Mouse (Mus musculus): ENCODE data around the gene Scaf1. TPM values are rescaled to one million over a fixed set of nuclear protein-coding genes. Genes with fewer than 3 reads are reported as not detected.

The Scaf1 gene
- polyA plus RNA-seq, 1 experiment, result not detected

- Histone ChIP-seq H3K4me3 (ENCODE audit: insufficient read depth, low read depth, low read length) (no peak overlapping the region), H3K4me1 (ENCODE audit: control insufficient read depth, insufficient read depth, low read length) (peaks cover 8% of the 10 kb centered on the region), H3K27ac (ENCODE audit: insufficient read depth, low read depth, low read length) (no peak overlapping the region)
- TF ChIP-seq POLR2A (IDR thresholded peaks at IDR 0.05; ENCODE audit: insufficient read depth, low read depth, low read length) (no peak), CTCF (IDR thresholded peaks at IDR 0.05; ENCODE audit: insufficient read depth, low read depth, low read length) (no peak)
- WGBS, result over 99% methylated on average over 6 of the region's 6 CpGs
These were observed 4.2 kb downstream of the Scaf1 start for GRCm38 (mm10) chr7:45012011-45012410.

GRCm38 (mm10) chr7:45008411-45008810 is 7.8 kb downstream of the Scaf1 start:
- Histone ChIP-seq H3K4me3 (ENCODE audit: insufficient read depth, low read depth, low read length) (no peak overlapping the region), H3K4me1 (ENCODE audit: control insufficient read depth, insufficient read depth, low read length) (peaks cover 3% of the 10 kb centered on the region; the same call in 1 of the 2 replicates), H3K27ac (ENCODE audit: insufficient read depth, low read depth, low read length) (no peak overlapping the region)
- no peak for TF ChIP-seq POLR2A (IDR thresholded peaks at IDR 0.05; ENCODE audit: insufficient read depth, low read depth, low read length)
- no peak for TF ChIP-seq CTCF (IDR thresholded peaks at IDR 0.05; ENCODE audit: insufficient read depth, low read depth, low read length)
- WGBS, result 92% methylated on average over 19 of the region's 19 CpGs

- Histone ChIP-seq H3K27ac (ENCODE audit: insufficient read depth, low read depth, low read length) (no peak overlapping the region), H3K4me1 (ENCODE audit: control insufficient read depth, insufficient read depth, low read length) (peaks cover 3% of the 10 kb centered on the region; the same call in 1 of the 2 replicates), H3K4me3 (ENCODE audit: insufficient read depth, low read depth, low read length) (no peak overlapping the region)
- 96% methylated on average over 30 of the region's 30 CpGs for WGBS
- TF ChIP-seq CTCF (IDR thresholded peaks at IDR 0.05; ENCODE audit: insufficient read depth, low read depth, low read length) (no peak), POLR2A (IDR thresholded peaks at IDR 0.05; ENCODE audit: insufficient read depth, low read depth, low read length) (no peak)
These were observed 8.3 kb downstream of the Scaf1 start for GRCm38 (mm10) chr7:45007846-45008245.

GRCm38 (mm10) chr7:45007141-45007540 is 9.0 kb downstream of the Scaf1 start:
- H3K27ac ChIP-seq (ENCODE audit: insufficient read depth, low read depth, low read length), result no peak overlapping the region
- H3K4me3 ChIP-seq (ENCODE audit: insufficient read depth, low read depth, low read length), result no peak overlapping the region
- TF ChIP-seq POLR2A (IDR thresholded peaks at IDR 0.05; ENCODE audit: insufficient read depth, low read depth, low read length), result no peak
- TF ChIP-seq CTCF (IDR thresholded peaks at IDR 0.05; ENCODE audit: insufficient read depth, low read depth, low read length), result no peak
- 0 out of 2 replicates have a peak, but pooled peaks cover 4% of the 10 kb centered on the region for H3K4me1 ChIP-seq (ENCODE audit: control insufficient read depth, insufficient read depth, low read length)
- 96% methylated on average over 29 of the region's 29 CpGs for WGBS

GRCm38 (mm10) chr7:45006503-45006902 is 9.7 kb downstream of the Scaf1 start:
- H3K4me3 ChIP-seq (ENCODE audit: insufficient read depth, low read depth, low read length), result no peak overlapping the region
- no peak for TF ChIP-seq CTCF (IDR thresholded peaks at IDR 0.05; ENCODE audit: insufficient read depth, low read depth, low read length)
- TF ChIP-seq POLR2A (IDR thresholded peaks at IDR 0.05; ENCODE audit: insufficient read depth, low read depth, low read length), result no peak
- no peak overlapping the region for H3K27ac ChIP-seq (ENCODE audit: insufficient read depth, low read depth, low read length)
- H3K4me1 ChIP-seq (ENCODE audit: control insufficient read depth, insufficient read depth, low read length), result 0 out of 2 replicates have a peak, but pooled peaks cover 5% of the 10 kb centered on the region
- WGBS, result 91% methylated on average over 12 of the region's 12 CpGs

GRCm38 (mm10) chr7:45005321-45005992 is 10.7 kb downstream of the Scaf1 start:
- H3K4me3 ChIP-seq (ENCODE audit: insufficient read depth, low read depth, low read length), result no peak overlapping the region
- H3K27ac ChIP-seq (ENCODE audit: insufficient read depth, low read depth, low read length), result no peak overlapping the region
- 83% methylated on average over 6 of the region's 6 CpGs for WGBS
- H3K4me1 ChIP-seq (ENCODE audit: control insufficient read depth, insufficient read depth, low read length), result peaks cover 8% of the 10 kb centered on the region; the same call in 1 of the 2 replicates
- TF ChIP-seq CTCF (IDR thresholded peaks at IDR 0.05; ENCODE audit: insufficient read depth, low read depth, low read length) (no peak), POLR2A (IDR thresholded peaks at IDR 0.05; ENCODE audit: insufficient read depth, low read depth, low read length) (no peak)

- TF ChIP-seq POLR2A (IDR thresholded peaks at IDR 0.05; ENCODE audit: insufficient read depth, low read depth, low read length) (no peak), CTCF (IDR thresholded peaks at IDR 0.05; ENCODE audit: insufficient read depth, low read depth, low read length) (no peak)
- no peak overlapping the region for H3K27ac ChIP-seq (ENCODE audit: insufficient read depth, low read depth, low read length)
- WGBS, result 86% methylated on average over 3 of the region's 3 CpGs
These were observed 11.6 kb downstream of the Scaf1 start for GRCm38 (mm10) chr7:45004546-45004945.

GRCm38 (mm10) chr7:45002440-45002839 is 13.7 kb downstream of the Scaf1 start:
- Histone ChIP-seq H3K4me3 (ENCODE audit: insufficient read depth, low read depth, low read length) (no peak overlapping the region), H3K4me1 (ENCODE audit: control insufficient read depth, insufficient read depth, low read length) (peaks cover 18% of the 10 kb centered on the region), H3K27ac (ENCODE audit: insufficient read depth, low read depth, low read length) (no peak overlapping the region)
- TF ChIP-seq CTCF (IDR thresholded peaks at IDR 0.05; ENCODE audit: insufficient read depth, low read depth, low read length) (no peak), POLR2A (IDR thresholded peaks at IDR 0.05; ENCODE audit: insufficient read depth, low read depth, low read length) (no peak)
- 43% methylated on average over 7 of the region's 7 CpGs for WGBS

More at GRCm38 (mm10) chr7:45004546-45004945, 11.6 kb downstream of the Scaf1 start:
- Histone ChIP-seq H3K4me3 (ENCODE audit: insufficient read depth, low read depth, low read length) (no peak overlapping the region), H3K4me1 (ENCODE audit: control insufficient read depth, insufficient read depth, low read length) (peaks cover 14% of the 10 kb centered on the region; the same call in 1 of the 2 replicates)

- WGBS, result 72% methylated on average over 21 of the region's 21 CpGs
- peaks cover 23% of the 10 kb centered on the region for H3K4me1 ChIP-seq (ENCODE audit: control insufficient read depth, insufficient read depth, low read length)
- no peak overlapping the region for H3K4me3 ChIP-seq (ENCODE audit: insufficient read depth, low read depth, low read length)
- TF ChIP-seq POLR2A (IDR thresholded peaks at IDR 0.05; ENCODE audit: insufficient read depth, low read depth, low read length) (no peak), CTCF (IDR thresholded peaks at IDR 0.05; ENCODE audit: insufficient read depth, low read depth, low read length) (no peak)
- no peak overlapping the region for H3K27ac ChIP-seq (ENCODE audit: insufficient read depth, low read depth, low read length)
These were observed 15.5 kb downstream of the Scaf1 start for GRCm38 (mm10) chr7:45000539-45001114.
